ENCODE assay signal across 20 mouse cellular contexts in genomic region chr13:30894015-30894634, GRCm38 (mm10). TPM values are rescaled to one million over a fixed set of nuclear protein-coding genes. Genes with fewer than 3 reads are reported as not detected.
DNase-seq lines count a peak whose midpoint lies in the region; ATAC-seq and TF ChIP-seq lines count a peak whose summit lies in the region.
"Had no signal": no experiment of that assay in that cellular context is flagged by ENCODE, and none has a peak within 500 bp of the region (broad histone marks: within the 10 kb centered on the region; RNA-seq: fewer than 3 reads in every experiment).

No protein-coding gene starts in this region.

- H3K27ac ChIP-seq in kidney, adult 2 months (ENCODE audit: insufficient read depth, low read depth, low read length): no peak overlapping the region
- H3K27ac ChIP-seq in kidney, embryonic 16.5 days (ENCODE audit: low read length): no peak overlapping the region
- H3K27ac ChIP-seq in midbrain, embryonic 14.5 days (replicated peaks; ENCODE audit: low read depth, low read length): no peak overlapping the region
- H3K27ac ChIP-seq in midbrain, embryonic 13.5 days: no peak overlapping the region
- H3K27ac ChIP-seq: embryonic facial prominence, embryonic 10.5 days; forebrain, embryonic 13.5 days; kidney, postnatal 0 days; neural tube, embryonic 13.5 days; stomach, postnatal 0 days had no signal

- H3K4me1 ChIP-seq in kidney, adult 2 months (ENCODE audit: control insufficient read depth, insufficient read depth, low read length): no peaks in the 10 kb centered on the region
- no peaks in the 10 kb centered on the region for H3K4me1 ChIP-seq in kidney, embryonic 16.5 days (ENCODE audit: insufficient read depth, low read length)
- H3K4me1 ChIP-seq in midbrain, embryonic 14.5 days (ENCODE audit: control insufficient read depth, insufficient read depth, low read length): no peaks in the 10 kb centered on the region
- H3K4me1 ChIP-seq in midbrain, embryonic 13.5 days (replicated peaks): no peaks in the 10 kb centered on the region
- H3K4me1 ChIP-seq: forebrain, embryonic 13.5 days; neural tube, embryonic 13.5 days had no signal

- WGBS in kidney, adult 2 months: 72% methylated on average over 6 of the region's 6 CpGs
- 67% methylated on average over 6 of the region's 6 CpGs for WGBS in kidney, embryonic 16.5 days
- WGBS in midbrain, embryonic 14.5 days: 55% methylated on average over 6 of the region's 6 CpGs
- 59% methylated on average over 6 of the region's 6 CpGs for WGBS in midbrain, embryonic 13.5 days

- H3K9me3 ChIP-seq in kidney, embryonic 16.5 days (ENCODE audit: low read length): no peaks in the 10 kb centered on the region
- H3K9me3 ChIP-seq in midbrain, embryonic 14.5 days (ENCODE audit: control insufficient read depth, low read length): no peaks in the 10 kb centered on the region
- H3K9me3 ChIP-seq in midbrain, embryonic 13.5 days: no peaks in the 10 kb centered on the region
- H3K9me3 ChIP-seq: embryonic facial prominence, embryonic 10.5 days; forebrain, embryonic 13.5 days; neural tube, embryonic 13.5 days had no signal

- no peak overlapping the region for H3K4me2 ChIP-seq in kidney, embryonic 16.5 days (replicated peaks; ENCODE audit: low read depth, low read length)
- H3K4me2 ChIP-seq in midbrain, embryonic 14.5 days (ENCODE audit: low read length): no peak overlapping the region
- no peak overlapping the region for H3K4me2 ChIP-seq in midbrain, embryonic 13.5 days (replicated peaks)
- H3K4me2 ChIP-seq: forebrain, embryonic 13.5 days; neural tube, embryonic 13.5 days had no signal

- DNase-seq in cerebellum, postnatal 10 days: no peak
- DNase-seq in kidney, adult 2 months: peak; percentile 51
- peak; percentile 8 for DNase-seq in midbrain, embryonic 14.5 days
- peak; percentile 14 to 39 for DNase-seq in right cerebral cortex, postnatal 36 days (ENCODE audit: low spot score in 2 of 2)
- no peak for DNase-seq in embryo, embryonic 10 days (ENCODE audit: low spot score)
- DNase-seq: adrenal gland, adult 8-10 months; cerebellum, postnatal 25 days; lung, adult 18-20 months; thymus, postnatal 25 days had no signal

- ATAC-seq in cerebellum, adult (ENCODE audit: insufficient number of reproducible peaks, low FRiP score, low TSS enrichment): peak; percentile 39; the same call in 1 of the 2 replicates
- no peak for ATAC-seq in kidney, embryonic 16.5 days (ENCODE audit: low FRiP score, low TSS enrichment)
- no peak for ATAC-seq in midbrain, embryonic 14.5 days (ENCODE audit: low FRiP score, low TSS enrichment)
- ATAC-seq in midbrain, embryonic 13.5 days: no peak
- ATAC-seq: CD4-positive, CD25-positive, alpha-beta regulatory T cell, adult 4 months; forebrain, embryonic 13.5 days had no signal

- H3K36me3 ChIP-seq in kidney, adult 2 months (ENCODE audit: control insufficient read depth, insufficient read depth, low read length): no peaks in the 10 kb centered on the region
- H3K36me3 ChIP-seq in kidney, embryonic 16.5 days (ENCODE audit: insufficient read depth, low read length): 0 out of 2 replicates have a peak, but pooled peaks cover 6% of the 10 kb centered on the region
- H3K36me3 ChIP-seq in midbrain, embryonic 14.5 days (ENCODE audit: control insufficient read depth, insufficient read depth, low read length): peaks cover 7% of the 10 kb centered on the region; the same call in 1 of the 2 replicates
- peaks cover 15% of the 10 kb centered on the region for H3K36me3 ChIP-seq in midbrain, embryonic 13.5 days

- no peak overlapping the region for H3K9ac ChIP-seq in kidney, embryonic 16.5 days (replicated peaks; ENCODE audit: low read length)
- no peak overlapping the region for H3K9ac ChIP-seq in midbrain, embryonic 14.5 days (replicated peaks; ENCODE audit: low read length)
- no peak overlapping the region for H3K9ac ChIP-seq in midbrain, embryonic 13.5 days (replicated peaks)
- H3K9ac ChIP-seq: forebrain, embryonic 13.5 days; neural tube, embryonic 13.5 days had no signal

- TF ChIP-seq CTCF in kidney, adult 2 months (conservative IDR thresholded peaks at IDR 0.05; ENCODE audit: insufficient read depth, insufficient read length, low read depth, low read length): no peak

- no peaks in the 10 kb centered on the region for H3K27me3 ChIP-seq in kidney, adult 2 months (replicated peaks; ENCODE audit: control insufficient read depth, insufficient read depth, low read length)
- H3K27me3 ChIP-seq in kidney, embryonic 16.5 days (ENCODE audit: insufficient read depth, low read length): no peaks in the 10 kb centered on the region
- H3K27me3 ChIP-seq in midbrain, embryonic 14.5 days (ENCODE audit: control insufficient read depth, insufficient read depth, low read length): no peaks in the 10 kb centered on the region
- no peaks in the 10 kb centered on the region for H3K27me3 ChIP-seq in midbrain, embryonic 13.5 days
- H3K27me3 ChIP-seq: forebrain, embryonic 13.5 days; neural tube, embryonic 13.5 days had no signal

- no peak overlapping the region for H3K4me3 ChIP-seq in kidney, adult 2 months (ENCODE audit: insufficient read depth, low read depth, low read length)
- H3K4me3 ChIP-seq in kidney, embryonic 16.5 days (ENCODE audit: low read length): no peak overlapping the region
- H3K4me3 ChIP-seq in midbrain, embryonic 14.5 days (replicated peaks; ENCODE audit: low read depth, low read length): no peak overlapping the region
- no peak overlapping the region for H3K4me3 ChIP-seq in midbrain, embryonic 13.5 days (replicated peaks)
- H3K4me3 ChIP-seq: embryonic facial prominence, embryonic 10.5 days; forebrain, embryonic 13.5 days; neural tube, embryonic 13.5 days had no signal

- no peak for TF ChIP-seq POLR2A in kidney, adult 2 months (IDR thresholded peaks at IDR 0.05; ENCODE audit: low read depth, low read length)

RNA-seq across cellular contexts. Expression of gene Hus1b, which starts 53.4 kb away (rescaled TPM):
- polyA plus RNA-seq in kidney, adult 2 months (2012; rRNA removed): 0.12 TPM in 1 of 2 replicates, not detected in the other
- not detected in 2 replicates for polyA plus RNA-seq in kidney, embryonic 16.5 days (2015; fragmentation: Nextera tagmentation; extraction: Ambion mirVana)
- polyA plus RNA-seq in midbrain, embryonic 14.5 days (2014; fragmentation: Nextera tagmentation; extraction: Ambion mirVana): 0.24 and 0.36 TPM in 2 replicates
- polyA plus RNA-seq in midbrain, embryonic 13.5 days (2015; fragmentation: Nextera tagmentation; extraction: Ambion mirVana): not detected in 2 replicates
- polyA plus RNA-seq: forebrain, embryonic 13.5 days; heart, postnatal 0 days; hindbrain, embryonic 11.5 days; neural tube, embryonic 13.5 days; stomach, postnatal 0 days had no signal

Comparison
In these comparisons a context has a peak if more than half of its experiments do, and no peak if none do; other contexts are left out.
1. DNase-seq: peak in kidney, adult 2 months (single experiment), midbrain, embryonic 14.5 days (single experiment) and right cerebral cortex, postnatal 36 days (2 of 2); none in cerebellum, postnatal 10 days (0 of 2) and embryo, embryonic 10 days (single experiment).